Mouse (Mus musculus) kidney, adult 18-20 months (tissue): ENCODE data around the gene Lin7c.

Source experiments
- DNase-seq: peaks from one replicate; pipeline ENCODE4 v3.0.0; 2021

Lin7c gene

DNA sequence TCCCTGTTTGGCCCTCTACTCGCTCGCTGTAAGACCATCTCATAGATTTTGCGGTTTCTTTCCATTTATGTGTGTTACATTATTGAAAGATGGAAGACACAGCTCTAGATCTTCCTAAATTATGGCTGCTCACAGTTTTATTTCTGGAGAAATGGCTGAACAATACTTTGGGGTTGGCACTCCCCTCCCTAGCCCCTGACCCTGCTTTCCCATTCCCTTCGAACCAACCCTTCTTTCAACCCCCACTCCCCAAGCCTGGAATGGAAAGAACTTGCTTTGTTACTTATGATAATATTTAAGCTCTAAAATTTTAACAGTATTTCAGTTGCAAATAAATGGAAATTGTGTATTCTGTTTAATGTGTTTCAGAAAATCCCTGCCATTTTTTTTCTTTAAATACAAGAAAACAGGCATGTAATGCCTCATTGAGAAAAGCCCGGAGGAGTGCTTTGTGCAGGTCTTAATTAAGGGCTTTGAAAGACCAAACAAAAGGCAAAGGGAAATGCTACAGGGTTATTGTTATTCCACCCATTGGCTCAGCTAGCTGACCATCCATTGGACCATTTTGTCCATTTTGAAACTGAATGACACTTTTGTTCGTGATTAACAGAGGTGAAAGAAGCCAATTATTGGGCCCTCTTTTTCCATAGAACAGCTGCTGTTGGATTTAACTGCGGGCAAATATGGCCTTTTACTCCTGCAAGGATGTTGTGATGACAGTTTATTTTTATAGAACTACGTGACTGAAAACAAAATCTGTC lies 52.3 kb downstream of the Lin7c start:
- DNase-seq: no peak

- DNase-seq: no peak
Observed at GRCm38 (mm10) chr2:109944995-109945394, 54.3 kb downstream of the Lin7c start.

DNA sequence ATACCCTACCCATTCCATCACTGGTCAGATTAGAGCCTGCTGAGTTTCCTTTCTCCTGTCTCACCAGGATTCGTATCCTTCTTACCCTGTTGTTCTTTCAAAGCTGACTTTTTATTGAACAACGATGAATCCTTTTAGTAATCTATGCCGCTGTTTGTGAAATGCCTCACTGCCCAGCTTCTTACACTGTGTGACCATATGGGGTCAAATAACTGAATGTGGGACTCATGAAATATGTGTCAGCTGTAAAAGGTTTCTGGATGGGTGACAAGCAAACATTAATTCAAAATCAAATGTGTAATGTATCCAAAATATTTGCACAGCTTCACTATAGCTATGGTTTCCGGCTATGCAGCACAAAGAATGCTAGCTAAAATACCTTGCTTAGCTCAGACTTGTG lies 54.9 kb downstream of the Lin7c start:
- no peak for DNase-seq

DNA sequence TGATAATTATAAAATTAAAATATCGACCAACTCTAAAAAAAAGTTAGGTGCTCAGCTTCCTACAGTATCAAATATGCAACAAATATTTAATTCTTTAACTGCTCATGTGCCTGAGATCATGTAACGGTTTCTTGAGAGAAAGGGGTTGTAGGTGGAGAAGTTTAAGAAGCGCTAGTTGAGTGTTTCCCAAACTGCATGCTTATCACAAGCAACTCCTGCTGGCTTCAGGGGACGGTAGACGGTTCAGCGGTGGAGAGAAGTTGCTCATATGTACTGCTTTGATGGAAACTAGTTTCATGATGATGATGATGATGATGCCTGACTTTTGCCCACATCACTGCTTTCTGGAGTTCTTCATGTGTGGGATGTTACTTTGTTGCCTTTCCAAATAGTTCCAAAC lies 55.8 kb downstream of the Lin7c start:
- no peak for DNase-seq

GRCm38 (mm10) chr2:109949519-109949918 lies 58.9 kb downstream of the Lin7c start:
- DNase-seq: no peak

GRCm38 (mm10) chr2:109950311-109950710 lies 59.7 kb downstream of the Lin7c start:
- no peak for DNase-seq
